Mouse (Mus musculus) kidney, postnatal 0 days (tissue): ENCODE results near the gene Igfals. TPM values are rescaled to one million over a fixed set of nuclear protein-coding genes. Genes with fewer than 3 reads are reported as not detected.

ENCODE experiments used
- ATAC-seq: fragments of 200-750 bp; cut with Nextera tagmentation; replicated peaks from 2 replicates; pipeline ENCODE4 v1.8.0; 2017; ENCODE audit warnings: low read depth, moderate number of reproducible peaks, moderate TSS enrichment, moderate library complexity; ENCODE audit not compliant: low FRiP score
- DNase-seq: peaks from one replicate; pipeline ENCODE4 v3.0.0-alpha.2; 2016; ENCODE audit warnings: low spot score
- H3K27ac ChIP-seq: fragments of 300-500 bp; sonication (generic); 2 replicates; pipeline ENCODE4 v1.5.1; 2014; ENCODE audit warnings: mild to moderate bottlenecking
- H3K27me3 ChIP-seq: fragments of 300-500 bp; sonication (generic); 2 replicates; pipeline ENCODE4 v1.6.1; 2014; ENCODE audit warnings: low read length, mixed read lengths; ENCODE audit not compliant: insufficient read depth
- H3K36me3 ChIP-seq: fragments of 300-500 bp; sonication (generic); 2 replicates; pipeline ENCODE4 v1.6.1; 2014; ENCODE audit warnings: low read length, mixed read lengths; ENCODE audit not compliant: insufficient read depth
- H3K4me1 ChIP-seq: fragments of 300-500 bp; sonication (generic); replicated peaks from 2 replicates; pipeline ENCODE4 v1.6.1; 2014; ENCODE audit warnings: antibody characterized with exemption, low read length, mixed read lengths; ENCODE audit not compliant: insufficient read depth
- H3K4me2 ChIP-seq: fragments of 300-500 bp; sonication (generic); 2 replicates; pipeline ENCODE4 v1.6.1; 2014; ENCODE audit warnings: mild to moderate bottlenecking, low read length, moderate library complexity, mixed read lengths
- H3K4me3 ChIP-seq: fragments of 300-500 bp; sonication (generic); replicated peaks from 2 replicates; pipeline ENCODE4 v1.5.1; 2014; ENCODE audit warnings: low read depth, low read length
- H3K9ac ChIP-seq: fragments of 300-500 bp; sonication (generic); 2 replicates; pipeline ENCODE4 v1.6.1; 2014; ENCODE audit warnings: low read depth, low read length
- H3K9me3 ChIP-seq: fragments of 300-500 bp; sonication (generic); replicated peaks from 2 replicates; pipeline ENCODE4 v1.6.1; 2016; ENCODE audit warnings: low read length, inconsistent platforms, mixed read lengths
- CTCF ChIP-seq: IDR thresholded peaks from 2 replicates; pipeline ENCODE4 v1.5.1; 2016; ENCODE audit warnings: antibody characterized with exemption, low read depth, mild to moderate bottlenecking, moderate library complexity
- WGBS: fragments of 180-500 bp; shearing (Covaris S2); extraction: QIAGEN DNeasy Blood & Tissue Kit; methylation state at CpG from one replicate; pipeline ENCODE4 v1.1.7; 2014; 5-methylcytosine and 5-hydroxymethylcytosine counted together
- polyA plus RNA-seq: library from polyadenylated mRNA; unstranded; fragments of >200 nt; fragmentation: Nextera tagmentation; extraction: Ambion mirVana; gene quantifications from 2 replicates; pipeline ENCODE4 v1.2.1, GENCODE M21; 2015

Igfals gene
- polyA plus RNA-seq, 1 experiment from 2014 or later = 8.2 TPM

GRCm38 (mm10) chr17:24895571-24896240 lies 29.9 kb downstream of the Igfals start:
- TF ChIP-seq CTCF = no peak
- ATAC-seq = no peak; the same call in 1 of the 2 replicates
- peaks cover 6% of the 10 kb centered on the region; the same call in 1 of the 2 replicates for H3K4me1 ChIP-seq
- WGBS = 6% methylated on average over 23 of the region's 23 CpGs
- peak overlapping the region; percentile 89 for H3K27ac ChIP-seq
- peak overlapping the region; percentile 95 for H3K4me2 ChIP-seq
- H3K36me3 ChIP-seq = peaks cover 47% of the 10 kb centered on the region
- no peaks in the 10 kb centered on the region for H3K27me3 ChIP-seq
- DNase-seq = no peak
- H3K9ac ChIP-seq = peak overlapping the region; percentile 93
- H3K9me3 ChIP-seq = no peaks in the 10 kb centered on the region
- H3K4me3 ChIP-seq = peak overlapping the region; percentile 86

GRCm38 (mm10) chr17:24896241-24896992 lies 30.6 kb downstream of the Igfals start, which contains the start of gene Nme3:
Nme3 (plus strand) TSS chr17:24896500.
- DNase-seq (peak; percentile 86), ATAC-seq (peak; percentile 67)
- TF ChIP-seq CTCF = peak; percentile 26; the same call in 1 of the 2 replicates
- peak within 1 kb of the TSS; percentile 89 for H3K27ac ChIP-seq
- peak within 1 kb of the TSS; percentile 95 for H3K4me2 ChIP-seq
- peak within 1 kb of the TSS; percentile 93 for H3K9ac ChIP-seq
- peaks cover 6% of the 10 kb centered on the region; the same call in 1 of the 2 replicates for H3K4me1 ChIP-seq
- peak within 1 kb of the TSS; percentile 86 for H3K4me3 ChIP-seq
- WGBS = 1% methylated on average over 49 of the region's 50 CpGs
- H3K9me3 ChIP-seq = no peaks in the 10 kb centered on the region
- no peaks in the 10 kb centered on the region for H3K27me3 ChIP-seq
- peaks cover 48% of the 10 kb centered on the region for H3K36me3 ChIP-seq

- H3K27me3 ChIP-seq = no peaks in the 10 kb centered on the region
- peak overlapping the region; percentile 89 for H3K27ac ChIP-seq
- peak overlapping the region; percentile 95 for H3K4me2 ChIP-seq
- DNase-seq (no peak), ATAC-seq (no peak)
- no peaks in the 10 kb centered on the region for H3K9me3 ChIP-seq
- WGBS = 19% methylated on average over 11 of the region's 11 CpGs
- peak overlapping the region; percentile 86 for H3K4me3 ChIP-seq
- peaks cover 6% of the 10 kb centered on the region; the same call in 1 of the 2 replicates for H3K4me1 ChIP-seq
- peaks cover 50% of the 10 kb centered on the region for H3K36me3 ChIP-seq
- TF ChIP-seq CTCF = no peak
- H3K9ac ChIP-seq = peak overlapping the region; percentile 78
Measured at GRCm38 (mm10) chr17:24896993-24897269, 31.1 kb downstream of the Igfals start.

- 0 out of 2 replicates have a peak overlapping the region, but pooled peaks have one; percentile 9 for H3K9ac ChIP-seq
- H3K4me1 ChIP-seq = peaks cover 6% of the 10 kb centered on the region; the same call in 1 of the 2 replicates
Measured at GRCm38 (mm10) chr17:24897600-24897999, 31.8 kb downstream of the Igfals start.

GRCm38 (mm10) chr17:24898041-24898854 lies 32.5 kb downstream of the Igfals start:
- no peak overlapping the region for H3K4me3 ChIP-seq
- 80% methylated on average over 4 of the region's 4 CpGs for WGBS
- DNase-seq (no peak), ATAC-seq (no peak)
- no peak for TF ChIP-seq CTCF
- H3K9me3 ChIP-seq = no peaks in the 10 kb centered on the region
- H3K27me3 ChIP-seq = no peaks in the 10 kb centered on the region
- H3K27ac ChIP-seq = no peak overlapping the region
- H3K4me1 ChIP-seq = peaks cover 6% of the 10 kb centered on the region; the same call in 1 of the 2 replicates
- peaks cover 50% of the 10 kb centered on the region for H3K36me3 ChIP-seq
- H3K4me2 ChIP-seq = no peak overlapping the region
- 0 out of 2 replicates have a peak overlapping the region, but pooled peaks have one; percentile 9 for H3K9ac ChIP-seq

More at GRCm38 (mm10) chr17:24897600-24897999, 31.8 kb downstream of the Igfals start:
- Histone ChIP-seq H3K27me3 (no peaks in the 10 kb centered on the region), H3K9me3 (no peaks in the 10 kb centered on the region), H3K27ac (no peak overlapping the region), H3K4me3 (no peak overlapping the region), H3K4me2 (peak overlapping the region; percentile 95; the same call in 1 of the 2 replicates), H3K36me3 (peaks cover 50% of the 10 kb centered on the region)
- DNase-seq = no peak
- no peak for ATAC-seq
- WGBS = 73% methylated on average over 4 of the region's 4 CpGs
- no peak for TF ChIP-seq CTCF

GRCm38 (mm10) chr17:24899153-24899552 lies 33.4 kb downstream of the Igfals start:
- 79% methylated on average over 5 of the region's 5 CpGs for WGBS
- Histone ChIP-seq H3K9ac (no peak overlapping the region), H3K36me3 (peaks cover 57% of the 10 kb centered on the region), H3K27ac (no peak overlapping the region), H3K9me3 (no peaks in the 10 kb centered on the region), H3K4me3 (no peak overlapping the region), H3K4me2 (no peak overlapping the region), H3K27me3 (no peaks in the 10 kb centered on the region), H3K4me1 (peaks cover 2% of the 10 kb centered on the region; the same call in 1 of the 2 replicates)
- ATAC-seq = no peak
- DNase-seq = no peak
- TF ChIP-seq CTCF = no peak
